Mouse (Mus musculus) hindlimb bud, embryonic 11.5 days (tissue): ENCODE measurements around the gene Fbxl16.

Experiments
- DNase-seq: peaks from one replicate; pipeline ENCODE4 v3.0.0-alpha.2; 2012; ENCODE audit warnings: low read depth, low spot score; ENCODE audit errors: extremely low spot score

Fbxl16 gene

GRCm38 (mm10) chr17:25869954-25870353, 61.1 kb downstream of the Fbxl16 start:
- DNase-seq: no peak
